Mouse (Mus musculus) embryonic fibroblast, embryonic 13.5 days (primary cell): ENCODE results near the gene Necap1.

ENCODE experiments used
- CTCF ChIP-seq: IDR thresholded peaks from 2 replicates; pipeline ENCODE4 v1.5.1; 2011; ENCODE audit warnings: mild to moderate bottlenecking, control low read depth, low read length, moderate library complexity, borderline replicate concordance; ENCODE audit not compliant: insufficient read depth
- POLR2A ChIP-seq: IDR thresholded peaks from 2 replicates; pipeline ENCODE4 v1.6.1; 2011; ENCODE audit warnings: low read depth, mild to moderate bottlenecking, control low read depth, low read length, moderate library complexity

GRCm38 (mm10) chr6:122828086-122828485 is 46.2 kb upstream of the Necap1 start:
- TF ChIP-seq POLR2A (no peak), CTCF (0 out of 2 replicates have a peak, but pooled peaks have one; percentile 2)
